Mouse (Mus musculus): Measurements from ENCODE around the gene Mettl17. TPM values are rescaled to one million over a fixed set of nuclear protein-coding genes. Genes with fewer than 3 reads are reported as not detected.
A peak's percentile ranks its signal among the peaks of the same experiment; 100 is the strongest.
"Not testable (repeated sequence)": the region's sequence is repeated elsewhere in the genome, so short reads cannot be mapped to it uniquely, and the experiment has no call there.

Mettl17 gene
- 61.8 and 62.9 TPM in 2 replicates for polyA plus RNA-seq (2016; fragmentation: Nextera tagmentation; extraction: Ambion mirVana)

- H3K4me1 ChIP-seq, result peaks cover 15% of the 10 kb centered on the region
- no peaks in the 10 kb centered on the region for H3K27me3 ChIP-seq
- no peaks in the 10 kb centered on the region for H3K9me3 ChIP-seq (replicated peaks)
- peak; percentile 99 for ATAC-seq (ENCODE audit: low FRiP score)
- peak within 1 kb of the TSS; percentile 61 for H3K4me3 ChIP-seq
- H3K9ac ChIP-seq, result peak within 1 kb of the TSS; percentile 74
- H3K27ac ChIP-seq, result peak within 1 kb of the TSS; percentile 85
- H3K36me3 ChIP-seq, result peaks cover 33% of the 10 kb centered on the region
- H3K4me2 ChIP-seq (replicated peaks), result peak within 1 kb of the TSS; percentile 82
- WGBS, result under 1% methylated on average over 43 of the region's 43 CpGs
Observed at GRCm38 (mm10) chr14:51884598-51885331, at the start of gene Mettl17. Mettl17 (plus strand) TSS chr14:51884842.

- H3K27ac ChIP-seq; H3K4me1 ChIP-seq; ATAC-seq (ENCODE audit: low FRiP score); H3K9me3 ChIP-seq (replicated peaks); H3K4me2 ChIP-seq (replicated peaks); H3K36me3 ChIP-seq; H3K27me3 ChIP-seq; H3K4me3 ChIP-seq; H3K9ac ChIP-seq: not testable (repeated sequence)
- WGBS, result 25% methylated on average over 2 of the region's 2 CpGs
Observed at GRCm38 (mm10) chr14:51838480-51838879, 46.2 kb upstream of the Mettl17 start.

- WGBS, result 70% methylated on average over 1 of the region's 1 CpGs
- ATAC-seq (ENCODE audit: low FRiP score), result no peak
- no peaks in the 10 kb centered on the region for H3K4me1 ChIP-seq
- no peak overlapping the region for H3K4me2 ChIP-seq (replicated peaks)
- no peak overlapping the region for H3K27ac ChIP-seq
- no peaks in the 10 kb centered on the region for H3K9me3 ChIP-seq (replicated peaks)
- H3K9ac ChIP-seq, result no peak overlapping the region
- H3K4me3 ChIP-seq, result no peak overlapping the region
- no peaks in the 10 kb centered on the region for H3K36me3 ChIP-seq
- no peaks in the 10 kb centered on the region for H3K27me3 ChIP-seq
Observed at GRCm38 (mm10) chr14:51842250-51842649, 42.4 kb upstream of the Mettl17 start.

GRCm38 (mm10) chr14:51842781-51843180, 41.9 kb upstream of the Mettl17 start:
- Histone ChIP-seq H3K9me3 (replicated peaks) (no peaks in the 10 kb centered on the region), H3K27me3 (no peaks in the 10 kb centered on the region), H3K9ac (no peak overlapping the region), H3K36me3 (no peaks in the 10 kb centered on the region), H3K4me2 (replicated peaks) (no peak overlapping the region), H3K4me1 (no peaks in the 10 kb centered on the region), H3K4me3 (no peak overlapping the region), H3K27ac (no peak overlapping the region)
- 88% methylated on average over 2 of the region's 2 CpGs for WGBS
- no peak for ATAC-seq (ENCODE audit: low FRiP score)

GRCm38 (mm10) chr14:51843882-51844281, 40.8 kb upstream of the Mettl17 start:
- Histone ChIP-seq H3K36me3 (no peaks in the 10 kb centered on the region), H3K4me1 (no peaks in the 10 kb centered on the region), H3K9me3 (replicated peaks) (no peaks in the 10 kb centered on the region), H3K4me3 (no peak overlapping the region), H3K4me2 (replicated peaks) (no peak overlapping the region), H3K27me3 (no peaks in the 10 kb centered on the region), H3K27ac (no peak overlapping the region), H3K9ac (no peak overlapping the region)
- ATAC-seq (ENCODE audit: low FRiP score), result no peak

- no peaks in the 10 kb centered on the region for H3K9me3 ChIP-seq (replicated peaks)
- WGBS, result 64% methylated on average over 3 of the region's 3 CpGs
- no peaks in the 10 kb centered on the region for H3K36me3 ChIP-seq
- H3K4me2 ChIP-seq (replicated peaks), result no peak overlapping the region
- H3K27me3 ChIP-seq, result no peaks in the 10 kb centered on the region
- no peaks in the 10 kb centered on the region for H3K4me1 ChIP-seq
- ATAC-seq (ENCODE audit: low FRiP score), result no peak
- no peak overlapping the region for H3K9ac ChIP-seq
- no peak overlapping the region for H3K4me3 ChIP-seq
- no peak overlapping the region for H3K27ac ChIP-seq
Observed at GRCm38 (mm10) chr14:51846566-51846965, 38.1 kb upstream of the Mettl17 start.

GRCm38 (mm10) chr14:51851006-51851405, 33.6 kb upstream of the Mettl17 start:
- H3K27ac ChIP-seq; H3K4me3 ChIP-seq; H3K9me3 ChIP-seq (replicated peaks); H3K36me3 ChIP-seq; H3K9ac ChIP-seq; H3K27me3 ChIP-seq; H3K4me1 ChIP-seq; H3K4me2 ChIP-seq (replicated peaks); ATAC-seq (ENCODE audit: low FRiP score): not testable (repeated sequence)
- 48% methylated on average over 3 of the region's 3 CpGs for WGBS

GRCm38 (mm10) chr14:51853399-51853798, 31.2 kb upstream of the Mettl17 start, which contains the start of gene Ear6:
Ear6 (plus strand) TSS chr14:51853699.
- H3K27me3 ChIP-seq, result no peaks in the 10 kb centered on the region
- ATAC-seq (ENCODE audit: low FRiP score), result no peak
- no peak within 1 kb of the TSS for H3K9ac ChIP-seq
- no peaks in the 10 kb centered on the region for H3K4me1 ChIP-seq
- no peaks in the 10 kb centered on the region for H3K9me3 ChIP-seq (replicated peaks)
- no peak within 1 kb of the TSS for H3K4me3 ChIP-seq
- no peak within 1 kb of the TSS for H3K27ac ChIP-seq
- no peaks in the 10 kb centered on the region for H3K36me3 ChIP-seq
- no peak within 1 kb of the TSS for H3K4me2 ChIP-seq (replicated peaks)

- not testable (repeated sequence) for H3K4me1 ChIP-seq; H3K4me3 ChIP-seq; H3K4me2 ChIP-seq (replicated peaks); H3K27ac ChIP-seq; ATAC-seq (ENCODE audit: low FRiP score); H3K27me3 ChIP-seq; H3K36me3 ChIP-seq; H3K9ac ChIP-seq; H3K9me3 ChIP-seq (replicated peaks)
- 85% methylated on average over 7 of the region's 7 CpGs for WGBS
Observed at GRCm38 (mm10) chr14:51855280-51855679, 29.4 kb upstream of the Mettl17 start.

GRCm38 (mm10) chr14:51863603-51864002, 21.0 kb upstream of the Mettl17 start:
- not testable (repeated sequence) for H3K4me3 ChIP-seq; H3K4me2 ChIP-seq (replicated peaks); H3K9me3 ChIP-seq (replicated peaks); H3K36me3 ChIP-seq; H3K27me3 ChIP-seq; H3K4me1 ChIP-seq; ATAC-seq (ENCODE audit: low FRiP score); H3K27ac ChIP-seq; H3K9ac ChIP-seq
- WGBS, result 12% methylated on average over 1 of the region's 1 CpGs

- 79% methylated on average over 2 of the region's 2 CpGs for WGBS
- no peak overlapping the region for H3K4me2 ChIP-seq (replicated peaks)
- H3K36me3 ChIP-seq, result no peaks in the 10 kb centered on the region
- no peaks in the 10 kb centered on the region for H3K9me3 ChIP-seq (replicated peaks)
- no peak overlapping the region for H3K4me3 ChIP-seq
- no peak overlapping the region for H3K27ac ChIP-seq
- no peaks in the 10 kb centered on the region for H3K27me3 ChIP-seq
- H3K9ac ChIP-seq, result no peak overlapping the region
- H3K4me1 ChIP-seq, result no peaks in the 10 kb centered on the region
- ATAC-seq (ENCODE audit: low FRiP score), result no peak
Observed at GRCm38 (mm10) chr14:51870756-51871155, 13.9 kb upstream of the Mettl17 start.

GRCm38 (mm10) chr14:51871741-51872140, 12.9 kb upstream of the Mettl17 start:
- H3K4me1 ChIP-seq, result no peaks in the 10 kb centered on the region
- H3K9me3 ChIP-seq (replicated peaks), result no peaks in the 10 kb centered on the region
- H3K9ac ChIP-seq, result no peak overlapping the region
- no peaks in the 10 kb centered on the region for H3K36me3 ChIP-seq
- no peak for ATAC-seq (ENCODE audit: low FRiP score)
- 82% methylated on average over 9 of the region's 9 CpGs for WGBS
- H3K27me3 ChIP-seq, result no peaks in the 10 kb centered on the region
- H3K4me3 ChIP-seq, result no peak overlapping the region
- H3K27ac ChIP-seq, result no peak overlapping the region
- H3K4me2 ChIP-seq (replicated peaks), result no peak overlapping the region

GRCm38 (mm10) chr14:51877517-51877916, 7.1 kb upstream of the Mettl17 start:
- ATAC-seq (ENCODE audit: low FRiP score), result no peak
- no peak overlapping the region for H3K9ac ChIP-seq
- no peaks in the 10 kb centered on the region for H3K9me3 ChIP-seq (replicated peaks)
- H3K27ac ChIP-seq, result no peak overlapping the region
- H3K27me3 ChIP-seq, result no peaks in the 10 kb centered on the region
- no peaks in the 10 kb centered on the region for H3K4me1 ChIP-seq
- H3K4me3 ChIP-seq, result no peak overlapping the region
- 83% methylated on average over 3 of the region's 3 CpGs for WGBS
- no peak overlapping the region for H3K4me2 ChIP-seq (replicated peaks)
- H3K36me3 ChIP-seq, result no peaks in the 10 kb centered on the region

All from hindbrain, embryonic 12.5 days (tissue).